Mouse (Mus musculus): Measurements from ENCODE around the gene Gm3448.
"Not testable (repeated sequence)": the region's sequence is repeated elsewhere in the genome, so short reads cannot be mapped to it uniquely, and the experiment has no call there.

The Gm3448 gene

GRCm38 (mm10) chr17:15031414-15031813 is 9.9 kb downstream of the Gm3448 start:
- not testable (repeated sequence) for DNase-seq (ENCODE audit: low read depth)

- DNase-seq (ENCODE audit: low read depth): not testable (repeated sequence)
Measured at GRCm38 (mm10) chr17:15025513-15025912, 15.8 kb downstream of the Gm3448 start.

- not testable (repeated sequence) for DNase-seq (ENCODE audit: low read depth)
Measured at GRCm38 (mm10) chr17:15024502-15025193, 16.7 kb downstream of the Gm3448 start.

GRCm38 (mm10) chr17:15023878-15024492 is 17.4 kb downstream of the Gm3448 start:
- DNase-seq (ENCODE audit: low read depth): not testable (repeated sequence)

- not testable (repeated sequence) for DNase-seq (ENCODE audit: low read depth)
Measured at GRCm38 (mm10) chr17:15021503-15022220, 19.7 kb downstream of the Gm3448 start.

GRCm38 (mm10) chr17:15009706-15010413 is 31.5 kb downstream of the Gm3448 start, which contains the start of gene Gm3435:
Gm3435 (plus strand) TSS chr17:15010176.
- not testable (repeated sequence) for DNase-seq (ENCODE audit: low read depth)

GRCm38 (mm10) chr17:15009088-15009487 is 32.2 kb downstream of the Gm3448 start:
- not testable (repeated sequence) for DNase-seq (ENCODE audit: low read depth)

- DNase-seq (ENCODE audit: low read depth): not testable (repeated sequence)
Measured at GRCm38 (mm10) chr17:15000047-15000446, 41.3 kb downstream of the Gm3448 start.

GRCm38 (mm10) chr17:14994140-14994539 is 47.2 kb downstream of the Gm3448 start:
- not testable (repeated sequence) for DNase-seq (ENCODE audit: low read depth)

- DNase-seq (ENCODE audit: low read depth): not testable (repeated sequence)
Measured at GRCm38 (mm10) chr17:14993139-14993832, 48.1 kb downstream of the Gm3448 start.

GRCm38 (mm10) chr17:14992522-14993138 is 48.7 kb downstream of the Gm3448 start:
- DNase-seq (ENCODE audit: low read depth): not testable (repeated sequence)

GRCm38 (mm10) chr17:14990116-14990702 is 51.1 kb downstream of the Gm3448 start:
- not testable (repeated sequence) for DNase-seq (ENCODE audit: low read depth)

GRCm38 (mm10) chr17:14978362-14979038 is 62.8 kb downstream of the Gm3448 start, which contains the start of the genes 9030025P20Rik and Gm3417:
9030025P20Rik (plus strand) TSS chr17:14978468.
Gm3417 (minus strand) TSS chr17:14978790.
- DNase-seq (ENCODE audit: low read depth): not testable (repeated sequence)

GRCm38 (mm10) chr17:14977718-14978361 is 63.5 kb downstream of the Gm3448 start:
- DNase-seq (ENCODE audit: low read depth): not testable (repeated sequence)

GRCm38 (mm10) chr17:14968373-14968913 is 72.9 kb downstream of the Gm3448 start:
- not testable (repeated sequence) for DNase-seq (ENCODE audit: low read depth)

GRCm38 (mm10) chr17:14961557-14962154 is 79.7 kb downstream of the Gm3448 start:
- not testable (repeated sequence) for DNase-seq (ENCODE audit: low read depth)

GRCm38 (mm10) chr17:14960951-14961556 is 80.3 kb downstream of the Gm3448 start, which contains the start of gene Phf10:
Phf10 (minus strand) TSS chr17:14961273.
- not testable (repeated sequence) for DNase-seq (ENCODE audit: low read depth)

GRCm38 (mm10) chr17:14960520-14960919 is 80.8 kb downstream of the Gm3448 start:
- no peak for DNase-seq (ENCODE audit: low read depth)
